ENCODE assay signal across 15 mouse cellular contexts in the genomic region with DNA sequence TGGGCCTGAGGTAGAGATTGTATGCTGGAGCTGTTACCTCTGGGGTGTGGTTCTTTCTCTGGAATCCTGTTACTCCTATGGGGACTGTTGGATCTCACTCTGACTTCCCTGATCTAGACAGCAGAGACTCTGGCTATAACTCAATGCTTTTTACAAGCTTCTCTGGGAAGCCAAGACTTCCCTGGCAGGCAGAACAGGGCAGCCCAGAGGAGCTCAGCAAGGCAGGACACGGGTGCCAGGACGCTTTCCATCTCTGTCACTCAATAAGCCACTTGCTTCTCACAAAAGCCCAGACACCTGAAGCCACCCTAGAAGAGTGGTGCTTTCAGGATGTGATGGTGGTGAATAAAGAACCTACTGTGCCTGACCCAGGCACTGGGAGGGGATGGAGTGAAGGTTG.
"Had no signal": no experiment of that assay in that cellular context is flagged by ENCODE, and none has a peak within 500 bp of the region (broad histone marks: within the 10 kb centered on the region; RNA-seq: fewer than 3 reads in every experiment).

No protein-coding gene starts in this region.

- H3K27me3 ChIP-seq: midbrain, embryonic 12.5 days; neural tube, embryonic 13.5 days had no signal

- H3K4me2 ChIP-seq: lung, embryonic 14.5 days; midbrain, embryonic 12.5 days; neural tube, embryonic 13.5 days; neural tube, embryonic 15.5 days had no signal

- H3K9me3 ChIP-seq: midbrain, embryonic 10.5 days; midbrain, embryonic 12.5 days; neural tube, embryonic 13.5 days; neural tube, embryonic 15.5 days had no signal

- H3K9ac ChIP-seq: lung, embryonic 14.5 days; midbrain, embryonic 12.5 days; neural tube, embryonic 13.5 days; neural tube, embryonic 15.5 days had no signal

- H3K27ac ChIP-seq: midbrain, embryonic 10.5 days; midbrain, embryonic 12.5 days; neural tube, embryonic 13.5 days; neural tube, embryonic 15.5 days had no signal

- DNase-seq: lung, adult 18-20 months; lung, embryonic 14.5 days; lung, postnatal 10 days; lung, postnatal 4 days; midbrain, embryonic 14.5 days; right cerebral cortex, postnatal 14 days; thymus, adult 18-20 months; thymus, postnatal 14 days; thymus, postnatal 36 days had no signal

- H3K4me3 ChIP-seq: midbrain, embryonic 10.5 days; midbrain, embryonic 12.5 days; myocyte; neural tube, embryonic 13.5 days; neural tube, embryonic 15.5 days had no signal

- H3K36me3 ChIP-seq: midbrain, embryonic 10.5 days; midbrain, embryonic 12.5 days; neural tube, embryonic 13.5 days; neural tube, embryonic 15.5 days had no signal

- H3K4me1 ChIP-seq: midbrain, embryonic 12.5 days; neural tube, embryonic 13.5 days had no signal

- ATAC-seq: midbrain, embryonic 16.5 days had no signal
